Mouse (Mus musculus): ENCODE measurements around the gene Itgb2. TPM values are rescaled to one million over a fixed set of nuclear protein-coding genes. Genes with fewer than 3 reads are reported as not detected.

The Itgb2 gene
- total RNA-seq, 2 experiments from 2014 or later = 3.3 to 4.4 TPM

GRCm38 (mm10) chr10:77610221-77610961 is 80.3 kb downstream of the Itgb2 start:
- intact Hi-C loops (cut with DNase I) = no loop called here
- no peak for DNase-seq

DNA sequence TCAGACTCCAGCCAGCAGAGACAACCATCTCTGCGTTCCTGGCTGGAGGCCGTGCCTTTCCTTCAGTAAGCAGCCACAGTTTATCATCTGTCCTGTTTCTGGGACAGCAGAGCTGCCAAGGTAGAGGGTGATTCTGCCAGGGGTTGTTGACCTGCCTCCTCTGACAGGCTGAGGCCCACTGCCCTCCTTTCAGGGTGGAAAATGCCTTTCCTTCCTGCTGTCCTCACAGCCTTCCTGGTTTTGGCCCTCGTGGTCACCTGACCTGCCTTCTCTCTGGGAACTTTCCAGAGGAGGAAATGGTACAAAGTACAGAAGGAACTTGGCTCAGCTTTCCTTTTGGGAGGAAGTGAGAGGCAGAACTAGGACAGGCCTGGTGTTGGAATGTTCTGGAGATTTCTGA is 83.4 kb downstream of the Itgb2 start:
- DNase-seq = peak; percentile 70 to 72
- intact Hi-C loops (cut with DNase I) = no loop called here

Other genes starting within 250 kb of the Itgb2 start
- gene Adarb1, start 112.0 kb upstream of the Itgb2 start, total RNA-seq (2021) = 10 to 100 TPM; 19.4 to 27.4 TPM
- gene Fam207a, start 14.5 kb upstream of the Itgb2 start, total RNA-seq (2021) = 10 to 100 TPM; 11.7 to 12.0 TPM
- gene Pttg1ip, start 51.5 kb downstream of the Itgb2 start, total RNA-seq (2021) = 100 to 1,000 TPM; 134 to 148 TPM
- 10 to 100 TPM; 68.3 to 79.2 TPM for gene Sumo3, start 75.8 kb downstream of the Itgb2 start, total RNA-seq (2021)
- 10 to 100 TPM; 12.2 to 13.5 TPM for gene Gm49325, start 75.9 kb downstream of the Itgb2 start, total RNA-seq (2021)
- 10 to 100 TPM; 57.7 to 68.8 TPM for gene Ube2g2, start 92.0 kb downstream of the Itgb2 start, total RNA-seq (2021)
- not detected for gene Tspear, start 156.3 kb downstream of the Itgb2 start, total RNA-seq (2021)
- not detected for gene Gm19402, start 160.5 kb downstream of the Itgb2 start, total RNA-seq (2021)
- not detected for gene Gm9508, start 167.0 kb downstream of the Itgb2 start, total RNA-seq (2021)
- gene Gm10272, start 176.4 kb downstream of the Itgb2 start, total RNA-seq (2021) = not detected
- gene Gm10024, start 181.2 kb downstream of the Itgb2 start, total RNA-seq (2021) = not detected
- gene Gm10142, start 185.6 kb downstream of the Itgb2 start, total RNA-seq (2021) = not detected
- not detected for gene Krtap12-1, start 190.3 kb downstream of the Itgb2 start, total RNA-seq (2021)
- not detected for gene Gm10100, start 196.2 kb downstream of the Itgb2 start, total RNA-seq (2021)
- gene Gm18596, start 212.4 kb downstream of the Itgb2 start, total RNA-seq (2021) = not detected
- not detected for gene Gm9736, start 221.1 kb downstream of the Itgb2 start, total RNA-seq (2021)
- not detected for gene Gm3233, start 229.4 kb downstream of the Itgb2 start, total RNA-seq (2021)
- gene Gm3238, start 241.1 kb downstream of the Itgb2 start, total RNA-seq (2021) = not detected
- gene Gm7138, start 246.7 kb downstream of the Itgb2 start, total RNA-seq (2021) = not detected